Mouse (Mus musculus): ENCODE data around the gene Btbd17.

Gene Btbd17

DNA sequence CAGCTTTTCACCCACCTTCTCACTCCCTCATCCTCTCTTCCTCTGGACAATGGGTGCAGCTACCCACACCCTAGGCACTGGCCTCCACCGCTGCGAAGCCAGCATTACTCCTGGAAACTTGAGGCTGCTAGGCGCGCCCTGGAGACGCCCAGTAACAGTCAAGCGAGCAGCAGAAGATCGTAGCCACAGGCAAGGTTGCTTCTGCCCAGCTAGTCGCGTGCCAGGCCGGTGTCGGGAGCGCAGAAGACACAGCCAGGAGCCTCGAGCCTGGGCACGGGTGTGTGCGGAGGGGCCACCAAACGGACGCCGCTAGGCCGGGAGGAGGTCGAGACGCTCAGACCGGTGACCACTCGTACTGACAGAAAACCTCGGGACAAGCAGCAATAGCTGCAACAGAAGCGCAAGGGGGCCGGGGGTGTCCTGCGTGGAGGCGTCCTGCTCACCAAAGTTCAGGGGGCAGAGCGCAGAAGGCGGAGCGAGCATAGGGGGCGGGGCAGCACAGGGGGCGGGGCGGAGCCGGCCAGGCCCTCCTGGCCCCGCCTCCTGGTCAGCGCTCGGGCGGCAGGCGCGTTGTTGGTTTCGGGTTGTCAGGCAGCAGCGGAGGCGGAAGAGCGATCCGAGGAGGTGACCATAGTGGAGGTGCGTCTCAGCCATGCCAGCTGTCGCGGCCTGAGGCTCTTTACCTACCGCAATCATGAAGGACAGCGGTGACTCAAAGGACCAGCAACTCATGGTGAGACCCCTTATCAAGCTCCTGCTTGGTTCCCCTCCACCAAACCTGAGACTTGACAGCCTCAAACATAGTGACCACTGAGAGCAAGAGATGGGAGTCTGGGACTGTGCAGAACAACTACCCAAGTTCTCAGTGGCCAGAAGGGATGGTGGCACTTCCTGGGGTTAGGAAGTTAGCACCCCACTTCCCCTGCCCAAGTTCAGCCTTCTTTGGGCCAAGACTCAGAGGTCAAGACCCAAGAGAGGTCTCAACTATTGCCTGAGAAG is 30.6 kb downstream of the Btbd17 start, which contains the start of gene Kif19a:
Gene Kif19a, plus strand, starts transcription at position 569 of the 999 bp plus-strand sequence.
- peak; percentile 68 to 80 for DNase-seq

DNA sequence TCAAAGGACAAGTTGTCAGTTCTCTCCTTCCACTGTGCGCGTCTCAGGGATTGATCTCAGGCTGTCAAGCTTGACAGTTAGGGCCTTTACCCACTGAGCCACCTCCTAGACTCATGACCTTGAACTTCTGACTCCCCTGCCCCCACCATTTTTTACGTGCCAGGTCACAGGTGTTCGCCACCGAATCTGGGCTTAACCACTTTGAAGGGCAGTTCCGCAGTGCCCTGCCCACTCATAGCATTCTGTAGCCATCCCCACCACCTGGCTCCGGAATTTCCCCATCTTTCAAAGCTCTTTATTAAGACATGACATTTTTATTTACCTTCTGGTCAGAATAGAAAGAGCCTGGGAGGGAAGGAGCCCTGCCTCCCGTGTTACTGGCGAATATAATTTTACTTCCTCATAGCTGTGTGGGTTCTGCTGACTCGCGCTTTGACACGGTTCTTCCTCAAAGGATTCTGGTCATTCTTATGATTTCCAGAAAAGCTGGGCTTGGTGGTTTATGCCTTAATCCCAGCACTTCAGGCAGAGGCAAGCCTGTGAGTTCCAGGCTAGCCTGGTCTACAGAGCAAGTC is 48.1 kb downstream of the Btbd17 start:
- DNase-seq: no peak

DNA sequence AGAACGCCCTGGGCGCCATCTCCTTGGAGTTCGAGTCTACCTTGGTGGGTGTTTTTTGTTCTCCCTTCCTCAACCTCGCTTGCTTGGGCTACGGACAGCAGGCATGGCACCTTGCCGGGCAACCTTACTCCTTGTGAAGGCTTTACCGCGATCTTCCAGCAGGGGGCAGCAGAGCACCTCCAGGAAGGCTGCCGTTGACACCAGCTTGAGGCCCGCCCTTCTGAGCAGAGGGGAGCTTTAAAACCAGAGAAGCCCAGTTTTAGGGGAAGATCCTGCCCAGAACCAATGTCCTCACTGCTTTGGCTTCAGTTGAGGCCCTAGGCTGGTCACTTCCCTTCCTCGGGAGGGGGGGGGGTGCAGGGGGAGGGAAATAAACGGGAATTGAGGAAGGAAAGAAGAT is 50.6 kb downstream of the Btbd17 start:
- DNase-seq: peak; percentile 88 to 95

DNA sequence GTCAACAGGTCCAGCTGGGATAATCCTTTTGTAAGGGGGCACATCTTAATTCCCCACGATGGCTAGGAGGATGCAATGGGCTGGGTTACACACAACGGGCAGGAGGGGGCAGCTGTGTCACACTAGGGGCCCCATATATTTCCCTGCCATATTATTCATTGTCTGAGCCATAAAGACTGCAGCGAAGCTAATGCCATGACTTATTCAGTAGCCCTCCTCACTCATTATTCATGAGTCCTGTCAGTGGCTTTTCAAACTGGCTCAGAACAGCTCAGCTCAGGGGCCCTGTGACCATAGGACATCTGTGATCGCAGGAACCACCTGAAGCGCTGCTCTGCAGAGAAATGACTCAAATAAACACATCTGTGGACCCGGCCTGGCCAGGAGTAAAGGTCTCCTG is 54.3 kb downstream of the Btbd17 start:
- no peak for DNase-seq
